Mouse (Mus musculus): ENCODE data around the gene Nfix.

DNA sequence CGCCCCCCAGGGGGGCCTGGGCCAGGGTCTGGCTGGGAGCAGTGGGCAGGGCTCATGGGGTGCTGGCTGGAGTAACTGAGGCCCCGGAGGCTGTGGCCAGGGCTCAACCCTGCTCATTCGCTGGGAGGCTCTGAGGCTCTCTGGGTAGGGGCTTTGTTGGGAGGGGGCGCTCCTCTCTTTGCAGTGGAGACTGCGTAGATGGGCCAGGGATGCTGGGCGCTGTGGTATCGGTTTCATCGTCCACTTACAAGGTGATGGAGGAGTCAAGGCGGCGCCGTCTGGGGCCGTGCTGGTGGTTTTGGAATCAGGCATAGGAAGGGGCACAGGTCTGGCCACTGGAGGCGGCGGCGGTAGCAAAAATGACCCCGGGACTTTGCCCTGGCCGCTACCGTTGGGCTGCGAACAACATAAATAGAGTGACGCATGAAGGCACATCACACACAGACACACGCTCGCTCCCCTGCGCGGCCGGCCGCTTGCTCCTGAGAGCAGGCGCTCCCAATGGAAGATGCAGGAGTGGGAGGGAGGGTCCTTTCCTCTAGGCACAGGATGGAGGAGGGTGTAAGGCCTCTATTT is 84.2 kb downstream of the Nfix start:
- TF ChIP-seq CTCF (IDR thresholded peaks at IDR 0.05; ENCODE audit: borderline replicate concordance, control insufficient read depth, extremely low read depth, insufficient read depth, low read length, poor library complexity) (no peak), POLR2A (IDR thresholded peaks at IDR 0.05; ENCODE audit: control insufficient read depth, extremely low read depth, insufficient read depth, low read length, poor library complexity) (no peak)

Measured in thymus, adult 2 months (tissue).